Mouse (Mus musculus) retina, postnatal 7 days (tissue): ENCODE results near the gene Suds3.
A peak's percentile ranks its signal among the peaks of the same experiment; 100 is the strongest.

ENCODE experiments used
- DNase-seq: peaks from one replicate; pipeline ENCODE4 v3.0.0-alpha.2; 2012; ENCODE audit warnings: low read depth, low spot score

The Suds3 gene

DNA sequence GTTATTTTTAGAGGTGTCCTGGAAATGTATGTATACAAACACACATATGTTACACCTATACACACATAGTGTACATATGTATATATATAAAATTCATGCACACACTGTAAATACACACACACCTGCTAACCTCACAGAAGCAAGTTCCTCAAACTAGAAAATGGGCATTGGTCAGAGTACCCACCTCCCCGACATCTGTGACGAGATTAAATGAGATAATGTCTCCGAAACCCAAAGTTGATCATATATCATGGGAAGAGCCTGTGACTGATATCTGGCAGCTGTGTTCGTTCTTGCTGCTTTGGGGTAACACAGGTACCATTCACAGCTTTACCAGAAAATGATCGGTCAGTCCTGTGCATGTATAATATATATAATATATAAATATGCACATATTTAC, 20.7 kb upstream of the Suds3 start:
- no peak for DNase-seq

DNA sequence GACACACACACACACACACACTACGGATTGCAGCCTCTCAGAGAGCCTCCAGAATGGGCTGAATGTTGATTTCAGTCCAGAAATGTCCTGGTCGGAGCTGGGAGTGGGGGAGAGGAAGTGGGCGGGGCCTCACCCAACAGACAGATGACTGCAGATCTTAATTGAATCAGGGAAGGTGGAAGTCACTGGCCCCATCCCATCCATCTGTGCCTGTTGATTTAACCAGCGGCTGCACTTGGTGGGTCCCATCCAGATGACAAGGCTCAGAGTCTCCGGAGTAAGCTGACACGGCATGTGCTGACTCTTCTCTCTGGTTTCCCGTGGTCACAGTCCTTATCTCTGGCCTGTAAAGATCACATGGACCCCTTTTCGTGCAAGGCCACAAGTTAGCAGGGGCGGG, 20.0 kb upstream of the Suds3 start:
- DNase-seq: no peak

DNA sequence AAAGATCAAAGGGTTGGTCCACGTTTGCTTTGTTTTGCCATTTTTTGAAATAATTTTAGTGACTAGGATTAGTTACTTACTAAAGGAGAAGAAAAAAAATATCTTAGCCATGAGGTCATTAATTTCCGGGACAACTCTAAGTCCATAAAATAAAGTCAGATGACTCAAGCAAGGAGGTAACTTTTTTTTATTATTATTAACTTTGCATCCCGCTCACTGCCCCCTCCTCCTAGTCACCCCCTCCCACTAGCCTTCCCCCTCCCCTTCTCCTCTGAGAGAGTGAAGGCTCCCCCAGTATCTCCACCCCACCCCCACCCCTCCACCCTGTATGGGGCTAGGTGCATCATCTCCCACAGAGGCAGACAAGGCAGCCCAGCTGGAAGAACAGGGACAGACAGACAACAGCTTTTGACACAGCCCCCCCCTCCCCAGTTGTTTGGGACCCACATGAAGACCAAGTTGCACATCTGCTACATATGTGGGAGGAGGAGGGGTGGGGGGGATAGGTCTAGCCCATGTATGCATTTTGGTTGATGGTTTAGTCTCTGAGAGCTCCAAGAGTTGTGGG, 19.1 kb upstream of the Suds3 start:
- no peak for DNase-seq

DNA sequence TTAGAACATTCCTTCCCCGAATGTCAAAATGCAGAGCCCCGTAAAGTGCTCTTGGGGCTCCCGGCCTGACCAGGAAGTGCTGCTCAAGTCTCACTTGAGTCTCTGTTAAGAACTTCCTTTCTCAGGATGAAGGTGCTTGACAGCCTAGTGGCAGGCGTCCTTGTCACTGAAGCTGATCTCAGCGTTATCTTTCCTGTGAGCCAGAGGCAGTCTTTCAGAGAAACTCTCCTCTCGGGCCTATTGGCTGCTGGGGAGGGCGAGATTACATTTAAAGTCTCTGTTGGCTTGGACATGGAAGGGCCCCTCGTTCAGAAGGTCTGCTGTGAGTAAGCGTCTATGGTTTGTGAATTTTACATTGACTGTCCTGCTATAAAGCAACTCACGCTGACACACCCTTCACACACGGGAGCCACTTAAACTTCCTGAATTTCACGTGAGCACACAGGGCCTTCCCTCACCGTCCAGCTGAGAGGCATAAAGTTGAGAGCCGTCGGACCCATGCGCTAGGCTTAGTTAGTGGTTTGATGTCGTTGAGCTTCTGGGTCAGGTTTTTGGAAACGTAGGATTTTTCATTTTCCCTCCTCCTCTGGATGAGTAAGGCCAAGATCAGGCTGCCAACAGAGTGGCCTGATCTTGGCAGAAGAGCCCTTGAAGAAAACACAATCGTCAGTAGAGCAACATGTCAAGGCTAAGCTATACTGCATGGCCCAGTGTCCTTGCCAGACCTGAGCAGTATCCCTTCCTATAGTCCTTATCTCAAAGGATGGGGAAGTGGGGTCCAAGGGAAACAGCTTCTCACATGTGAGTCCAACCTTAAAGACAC, 18.4 kb upstream of the Suds3 start:
- DNase-seq: no peak

DNA sequence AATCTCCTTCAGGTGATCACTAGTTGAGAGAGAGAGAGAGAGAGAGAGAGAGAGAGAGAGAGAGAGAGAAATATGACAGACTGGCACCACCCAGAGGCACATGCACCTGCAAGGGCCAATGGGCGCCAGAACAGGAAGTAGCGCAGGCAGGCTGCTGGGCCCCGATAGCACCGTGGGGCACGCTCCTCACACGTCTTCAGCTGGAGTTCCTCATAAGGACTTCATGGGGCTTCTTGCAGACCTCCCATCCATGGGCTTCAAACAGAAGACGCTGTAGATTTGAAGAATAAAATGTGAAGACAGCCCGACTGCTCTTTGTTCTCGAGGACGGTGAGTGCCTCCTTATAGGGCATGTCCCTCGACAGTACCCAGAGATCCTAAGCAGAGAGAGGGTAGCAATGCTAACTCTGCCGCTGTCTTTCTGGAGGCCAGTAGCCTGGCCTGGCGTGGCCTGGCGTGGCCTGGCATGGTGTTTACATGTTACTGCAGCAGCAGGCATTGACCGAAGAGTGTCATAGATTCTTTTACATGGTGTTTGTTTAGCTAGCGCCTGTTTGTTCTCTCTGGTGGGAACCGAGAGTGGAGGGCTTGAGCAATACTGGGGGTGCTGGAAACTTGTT, 17.6 kb upstream of the Suds3 start:
- no peak for DNase-seq

DNA sequence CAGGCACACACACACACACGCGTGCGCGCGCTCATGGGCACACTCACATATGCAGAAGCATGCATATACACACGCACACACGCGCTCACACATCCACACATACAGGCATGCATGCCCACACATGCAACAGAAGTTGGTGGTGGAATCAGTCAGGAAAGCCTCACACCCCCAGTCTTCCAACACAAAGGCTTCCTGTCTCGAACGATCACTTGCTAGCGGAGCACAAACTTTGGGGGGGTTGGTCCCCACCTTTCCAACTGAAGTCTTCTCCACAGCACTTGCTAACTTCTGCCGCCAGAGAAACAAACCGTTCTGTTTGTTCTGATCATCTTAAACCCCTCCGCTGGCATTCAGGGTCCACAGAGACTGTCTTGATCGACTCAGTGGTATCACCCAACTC, 14.8 kb upstream of the Suds3 start:
- DNase-seq: no peak

GRCm38 (mm10) chr5:117127051-117127450, 11.1 kb upstream of the Suds3 start:
- no peak for DNase-seq

DNA sequence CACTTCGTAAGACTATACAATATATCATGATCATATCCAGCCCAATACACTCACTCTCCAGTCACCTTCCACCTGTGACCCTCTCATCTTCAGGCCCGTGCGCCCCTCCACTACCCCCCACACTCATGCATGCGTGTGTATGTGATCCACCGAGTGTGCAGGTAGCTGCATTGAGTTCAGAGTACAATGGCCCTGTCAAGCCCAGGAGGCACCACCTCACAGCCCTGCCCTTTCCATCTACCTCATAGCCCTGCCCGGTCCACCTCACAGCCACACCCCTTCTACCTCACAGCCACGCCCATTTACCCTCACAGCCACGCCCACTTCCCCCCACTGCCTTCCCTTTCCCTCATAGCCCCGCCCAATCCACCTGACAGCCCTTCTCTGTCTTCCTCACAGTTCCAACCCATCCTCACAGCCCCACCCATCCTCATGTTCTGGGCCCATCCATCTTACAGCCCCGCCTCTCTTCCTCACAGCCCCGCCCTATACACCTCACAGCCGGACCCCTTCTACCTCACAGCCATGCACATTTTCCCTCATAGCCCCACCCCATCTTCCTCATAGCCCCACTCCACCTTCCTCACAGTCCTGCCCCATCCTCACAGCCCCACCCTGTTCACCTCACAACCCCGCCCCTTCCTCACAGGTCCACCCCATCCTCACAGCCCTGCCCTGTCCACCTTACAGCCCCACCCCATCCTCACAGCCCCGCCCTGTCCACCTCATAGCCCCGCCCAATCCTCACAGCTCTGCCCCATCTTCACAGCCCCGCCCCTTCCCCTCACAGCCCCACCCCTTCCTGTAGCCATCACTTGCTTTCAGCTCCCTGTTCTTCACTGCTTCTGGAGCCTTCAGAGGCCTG, 9.8 kb upstream of the Suds3 start:
- no peak for DNase-seq

DNA sequence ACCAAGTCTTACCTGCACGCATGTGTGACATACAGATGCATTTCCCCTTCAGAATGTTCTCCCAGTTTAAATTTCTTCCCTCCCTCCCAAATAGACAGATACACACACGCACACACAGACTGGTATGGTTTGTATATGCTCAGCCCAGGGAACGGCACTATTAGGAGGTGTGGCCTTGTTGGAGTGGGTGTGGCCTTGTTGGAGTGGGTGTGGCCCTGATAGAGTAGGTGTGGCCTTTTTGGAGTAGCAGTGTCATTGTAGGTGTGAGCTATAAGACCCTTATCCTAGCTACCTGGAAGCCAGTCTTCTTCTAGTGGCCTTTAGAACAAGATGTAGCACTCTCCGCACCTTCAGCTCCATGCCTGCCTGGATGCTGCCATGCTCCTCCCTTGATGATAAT, 7.9 kb upstream of the Suds3 start:
- no peak for DNase-seq

DNA sequence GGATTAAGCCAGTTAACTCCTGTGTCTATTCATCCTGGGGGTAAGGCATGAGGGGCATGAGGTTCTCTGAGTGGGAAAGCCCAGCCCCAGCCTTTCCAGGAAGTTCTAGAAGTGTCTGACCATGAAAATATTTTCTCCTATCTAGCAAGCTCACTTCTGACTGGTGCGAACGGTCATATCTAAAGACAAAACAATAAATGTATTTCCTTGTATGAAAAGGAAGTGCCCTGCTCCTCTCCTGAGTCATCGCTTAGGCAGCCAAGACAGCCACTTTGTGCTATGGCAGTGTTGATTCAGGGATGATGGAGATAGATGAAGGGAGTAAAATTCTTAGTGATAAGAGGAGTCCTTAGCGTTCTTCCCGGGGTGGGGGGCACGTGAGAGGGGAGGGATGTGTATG, 7.2 kb upstream of the Suds3 start:
- no peak for DNase-seq

DNA sequence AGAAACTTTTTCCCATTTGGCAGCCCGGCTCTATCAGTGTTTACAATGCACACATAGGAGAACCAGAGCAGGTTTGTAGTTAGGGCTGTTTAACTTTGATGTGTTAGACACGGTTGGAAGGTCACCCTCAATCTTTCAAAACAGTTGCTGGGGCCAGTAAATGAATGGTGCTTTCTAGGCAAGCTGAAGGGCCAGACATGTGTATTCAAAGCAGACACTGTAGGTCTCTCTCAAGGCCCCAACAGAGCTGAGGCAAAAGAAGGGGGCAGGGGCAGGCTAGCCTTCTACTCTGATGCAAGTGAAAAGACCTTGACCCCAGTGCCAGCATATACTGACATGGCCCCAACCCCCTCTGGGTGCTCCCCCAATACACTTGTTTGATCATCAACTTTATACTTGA, 5.7 kb upstream of the Suds3 start:
- DNase-seq: no peak

DNA sequence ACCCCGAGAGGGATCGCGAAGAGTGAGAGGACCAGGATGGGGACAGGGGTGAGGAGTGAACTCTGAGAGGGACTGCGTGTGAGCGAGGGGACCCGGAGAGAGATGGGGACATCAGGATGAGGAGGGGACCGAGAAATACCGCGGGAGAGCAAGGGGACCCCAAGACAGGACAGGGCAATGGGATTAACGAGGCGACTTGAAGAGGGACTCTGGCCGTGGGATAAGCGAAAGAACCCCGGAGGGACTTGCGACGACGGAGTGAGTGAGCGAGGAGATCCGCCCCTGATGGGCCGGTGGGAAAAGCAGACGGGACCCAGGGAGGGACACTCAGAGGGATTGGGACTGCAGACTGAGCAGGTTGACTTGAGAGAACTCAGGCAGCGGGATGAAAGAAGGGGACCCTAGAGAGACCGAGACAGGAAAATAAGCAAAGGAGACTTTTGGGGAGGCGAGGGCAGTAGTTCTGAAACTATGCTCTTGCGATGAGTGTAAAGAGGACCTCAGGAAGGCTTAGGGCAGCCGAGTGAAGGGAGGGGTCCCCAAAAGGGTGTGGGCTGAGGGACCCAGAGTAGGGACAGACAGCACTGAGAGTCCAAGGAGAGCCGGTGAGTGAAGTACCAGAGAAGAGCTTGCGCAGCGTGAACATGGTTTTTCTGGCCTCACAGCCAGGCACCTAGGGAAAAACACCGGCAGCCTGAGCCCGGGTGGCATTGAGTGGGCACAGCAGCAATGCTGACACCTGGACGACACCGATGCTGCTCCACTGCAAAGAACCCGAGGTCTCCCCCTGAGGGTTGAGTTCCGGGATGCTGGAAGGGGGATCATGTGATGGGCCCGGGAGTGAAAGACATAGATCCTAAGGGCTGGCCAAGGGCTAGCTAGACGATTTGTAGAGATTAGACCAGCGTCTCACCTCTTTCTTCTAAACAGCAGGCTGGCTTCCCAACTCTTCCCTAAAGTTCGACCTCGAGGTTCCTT, 4.9 kb upstream of the Suds3 start:
- no peak for DNase-seq

- DNase-seq: peak; percentile 98
Measured at GRCm38 (mm10) chr5:117119777-117120488, 4.0 kb upstream of the Suds3 start, which contains the start of gene Taok3. Gene Taok3, plus strand, starts transcription at chr5:117120129.

DNA sequence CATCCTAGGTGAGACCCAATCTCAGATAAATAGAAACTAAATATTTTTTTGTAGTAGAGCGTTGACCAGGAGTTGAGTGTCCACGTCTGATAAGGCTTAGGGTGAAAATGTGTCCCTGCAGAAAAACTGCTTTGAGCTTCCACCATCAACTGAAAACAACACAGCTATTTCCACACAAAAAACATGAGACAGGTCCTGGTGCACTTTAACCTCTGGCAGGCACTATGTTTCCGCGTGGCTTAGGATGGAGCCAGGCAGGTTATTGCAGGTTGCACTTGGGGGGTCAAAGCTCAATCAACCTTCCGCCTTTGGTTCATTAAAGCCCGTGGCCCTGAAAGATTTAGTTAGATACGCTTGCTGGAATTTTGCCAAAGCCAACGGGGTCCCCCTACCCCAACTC, 2.9 kb upstream of the Suds3 start:
- no peak for DNase-seq

GRCm38 (mm10) chr5:117118220-117118619, 2.3 kb upstream of the Suds3 start:
- no peak for DNase-seq

DNA sequence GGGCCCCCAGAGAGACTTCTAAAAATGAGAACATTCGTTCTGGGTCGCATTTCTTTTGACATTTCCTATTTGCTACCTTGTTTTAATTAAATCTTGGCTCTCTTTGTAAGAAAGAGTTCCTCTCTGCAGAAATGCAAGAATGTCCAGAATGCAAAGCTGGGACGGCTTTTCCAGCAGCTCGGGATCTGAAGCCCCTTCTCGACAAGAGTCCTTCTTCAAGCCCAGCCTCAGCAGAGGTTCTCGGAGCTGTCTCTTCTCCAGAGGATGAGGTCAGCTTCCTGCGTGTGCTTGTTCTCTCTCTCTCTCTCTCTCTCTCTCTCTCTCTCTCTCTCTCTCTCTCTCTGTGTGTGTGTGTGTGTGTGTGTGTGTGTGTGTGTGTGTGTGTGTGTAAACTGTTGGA, 1.8 kb upstream of the Suds3 start:
- DNase-seq: no peak

DNA sequence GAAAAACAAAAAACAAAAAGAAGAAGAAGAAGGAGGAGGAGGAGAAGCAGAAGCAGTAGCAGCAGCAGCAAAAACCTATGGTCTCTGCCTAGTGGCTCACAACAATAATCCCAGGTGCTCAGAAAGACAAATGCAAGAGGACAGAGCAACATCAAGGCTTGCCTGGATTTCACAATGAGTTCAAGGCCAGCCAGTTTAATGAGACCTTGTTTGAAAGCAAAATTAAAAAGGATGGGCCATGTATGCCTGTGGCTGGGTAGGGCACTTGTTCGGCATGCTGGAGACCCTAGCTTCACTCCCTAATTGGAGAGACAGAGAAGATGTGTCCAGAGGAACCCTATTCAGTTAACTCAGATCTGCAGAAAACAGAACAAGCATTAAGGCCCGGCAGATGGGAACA, 1.3 kb upstream of the Suds3 start:
- DNase-seq: no peak

GRCm38 (mm10) chr5:117116660-117117059, 747 bp upstream of the Suds3 start:
- no peak for DNase-seq

DNA sequence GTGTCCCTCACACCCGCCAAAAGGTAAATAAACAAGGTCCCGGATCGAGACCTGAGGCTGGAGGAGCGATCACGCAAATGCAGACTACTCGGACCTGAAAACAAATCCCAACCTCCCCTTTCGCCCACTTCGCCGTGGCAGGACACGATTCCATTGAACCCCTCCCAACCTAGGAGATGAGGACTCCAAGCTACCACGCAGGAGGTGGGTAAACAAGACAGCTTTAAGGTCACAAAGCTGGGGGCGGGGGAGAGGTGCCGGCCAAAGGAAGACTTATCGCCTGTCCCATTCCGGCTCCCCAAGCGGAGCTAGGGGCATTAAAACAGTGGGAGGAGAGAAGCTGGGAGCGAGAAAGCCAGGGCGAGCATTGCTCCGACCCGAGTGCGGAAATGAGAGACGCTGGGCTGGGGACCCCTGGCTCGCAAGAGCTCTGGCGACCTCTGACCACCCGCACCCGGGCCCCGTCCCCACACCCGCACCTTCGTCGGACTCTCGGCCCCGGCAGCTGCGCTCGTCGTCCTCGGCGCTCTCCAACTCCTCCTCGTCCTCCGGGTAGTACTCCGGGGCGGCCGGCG, 633 bp downstream of the Suds3 start:
- DNase-seq: no peak
